Mouse (Mus musculus): ENCODE data around the gene Ccnb3. TPM values are rescaled to one million over a fixed set of nuclear protein-coding genes. Genes with fewer than 3 reads are reported as not detected.

The Ccnb3 gene
- total and polyA plus RNA-seq, 3 experiments = not detected

DNA sequence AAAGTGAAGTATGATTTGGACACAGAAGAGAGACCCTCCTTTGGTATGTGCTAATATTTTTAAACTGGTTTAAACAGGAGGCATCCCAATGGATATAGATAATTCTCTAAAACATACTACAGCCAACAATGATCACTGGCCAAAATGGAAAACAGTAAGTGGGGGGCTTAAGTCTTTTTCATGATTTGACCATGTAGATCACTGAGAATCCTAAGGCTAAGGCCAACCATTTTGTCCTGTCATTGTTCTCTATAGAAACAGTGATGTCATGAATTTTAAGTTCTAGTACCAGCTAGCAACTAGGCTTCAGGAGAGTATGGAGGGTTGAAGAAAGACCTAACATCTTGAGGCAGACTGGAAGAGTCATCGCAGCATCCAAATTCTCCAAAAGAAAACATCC lies 25.8 kb upstream of the Ccnb3 start, which contains the start of gene Akap4:
Gene Akap4, plus strand, starts transcription at position 301 of the 400 bp plus-strand sequence.
- in situ Hi-C loops (cut with MboI; ENCODE audit: low pct_ligation_motif_present, low pct_unique_long_range_greater_than_20kb, low sequenced_read_pairs) = no loop called here
- H3K36me3 ChIP-seq (replicated peaks in 1 of 2; ENCODE audit: control insufficient read depth in 1 of 2, insufficient read depth in 1 of 2, low read length in 1 of 2) = no peaks in the 10 kb centered on the region
- H3K27ac ChIP-seq (ENCODE audit: insufficient read depth, low read depth) = no peak within 1 kb of the TSS
- H3K27me3 ChIP-seq (replicated peaks) = no peaks in the 10 kb centered on the region
- H3K9me3 ChIP-seq (replicated peaks; ENCODE audit: low read length) = no peaks in the 10 kb centered on the region
- dilution Hi-C loops (cut with MboI; ENCODE audit: extremely low pct_ligation_motif_present, extremely low pct_unique_long_range_greater_than_20kb, low sequenced_read_pairs) = no loop called here
- H3K4me1 ChIP-seq (ENCODE audit: control insufficient read depth in 1 of 2, insufficient read depth in 2 of 2) = no peaks in the 10 kb centered on the region
- H3K79me2 ChIP-seq (replicated peaks; ENCODE audit: control insufficient read depth, extremely low read depth, insufficient read depth, poor library complexity, severe bottlenecking) = no peaks in the 10 kb centered on the region
- DNase-seq (ENCODE audit: extremely low read depth) = no peak
- no peak within 1 kb of the TSS for H3K4me3 ChIP-seq (replicated peaks in 1 of 3; ENCODE audit: low read depth in 2 of 3, low read length in 2 of 3, poor library complexity in 1 of 3)
- no peak within 1 kb of the TSS for H3K4me2 ChIP-seq (ENCODE audit: insufficient read depth, low read depth, poor library complexity, severe bottlenecking)
- TF ChIP-seq MAZ (IDR thresholded peaks at IDR 0.05; ENCODE audit: low read depth, low read length) (no peak), MEF2A (IDR thresholded peaks at IDR 0.05; ENCODE audit: borderline replicate concordance, low read depth, low read length) (no peak), USF2 (conservative IDR thresholded peaks at IDR 0.05; ENCODE audit: low read depth, low read length) (no peak), EP300 (IDR thresholded peaks at IDR 0.05; ENCODE audit: low read length) (no peak), MXI1 (IDR thresholded peaks at IDR 0.05; ENCODE audit: low read depth, low read length) (no peak), POLR2AphosphoS2 (IDR thresholded peaks at IDR 0.05; ENCODE audit: low read depth, low read length) (no peak), RAD21 (IDR thresholded peaks at IDR 0.05; ENCODE audit: low read depth, low read length) (no peak), ZC3H11A (IDR thresholded peaks at IDR 0.05; ENCODE audit: low read depth, low read length) (no peak), ZMIZ1 (IDR thresholded peaks at IDR 0.05; ENCODE audit: low read depth, low read length) (no peak), CTCF (conservative IDR thresholded peaks at IDR 0.05 in 1 of 2, IDR thresholded peaks at IDR 0.05 in 1 of 2; ENCODE audit: low read depth in 2 of 2, low read length in 2 of 2) (no peak), ETS1 (conservative IDR thresholded peaks at IDR 0.05; ENCODE audit: low read depth, low read length) (no peak), UBTF (IDR thresholded peaks at IDR 0.05; ENCODE audit: low read depth, low read length) (no peak), ZNF384 (IDR thresholded peaks at IDR 0.05; ENCODE audit: low read depth, low read length) (no peak), HCFC1 (IDR thresholded peaks at IDR 0.05; ENCODE audit: low read depth, low read length) (no peak), BHLHE40 (IDR thresholded peaks at IDR 0.05; ENCODE audit: low read depth, low read length) (no peak)
- H3K9ac ChIP-seq (ENCODE audit: insufficient read depth, low read depth) = no peak within 1 kb of the TSS

GRCm38 (mm10) chrX:7064109-7064508 lies 22.7 kb upstream of the Ccnb3 start:
- H3K4me1 ChIP-seq (ENCODE audit: control insufficient read depth in 1 of 2, insufficient read depth in 2 of 2) = no peaks in the 10 kb centered on the region
- dilution Hi-C loops (cut with MboI; ENCODE audit: extremely low pct_ligation_motif_present, extremely low pct_unique_long_range_greater_than_20kb, low sequenced_read_pairs) (no loop called here), in situ Hi-C loops (cut with MboI; ENCODE audit: low pct_ligation_motif_present, low pct_unique_long_range_greater_than_20kb, low sequenced_read_pairs) (no loop called here)
- no peaks in the 10 kb centered on the region for H3K79me2 ChIP-seq (replicated peaks; ENCODE audit: control insufficient read depth, extremely low read depth, insufficient read depth, poor library complexity, severe bottlenecking)
- no peak overlapping the region for H3K4me3 ChIP-seq (replicated peaks in 1 of 3; ENCODE audit: low read depth in 2 of 3, low read length in 2 of 3, poor library complexity in 1 of 3)
- no peaks in the 10 kb centered on the region for H3K9me3 ChIP-seq (replicated peaks; ENCODE audit: low read length)
- no peaks in the 10 kb centered on the region for H3K36me3 ChIP-seq (replicated peaks in 1 of 2; ENCODE audit: control insufficient read depth in 1 of 2, insufficient read depth in 1 of 2, low read length in 1 of 2)
- H3K27ac ChIP-seq (ENCODE audit: insufficient read depth, low read depth) = no peak overlapping the region
- H3K4me2 ChIP-seq (ENCODE audit: insufficient read depth, low read depth, poor library complexity, severe bottlenecking) = no peak overlapping the region
- DNase-seq (ENCODE audit: extremely low read depth) = no peak
- H3K27me3 ChIP-seq (replicated peaks) = no peaks in the 10 kb centered on the region
- TF ChIP-seq SMC3 (IDR thresholded peaks at IDR 0.05; ENCODE audit: low read depth, low read length) = no peak
- TF ChIP-seq MYC (IDR thresholded peaks at IDR 0.05; ENCODE audit: low read depth, low read length) = no peak
- peak; percentile 89 for TF ChIP-seq MAFK (IDR thresholded peaks at IDR 0.05; ENCODE audit: insufficient replicate concordance, low read length)
- TF ChIP-seq RAD21 (IDR thresholded peaks at IDR 0.05; ENCODE audit: low read depth, low read length) = no peak
- no peak for TF ChIP-seq ZC3H11A (IDR thresholded peaks at IDR 0.05; ENCODE audit: low read depth, low read length)
- no peak overlapping the region for H3K9ac ChIP-seq (ENCODE audit: insufficient read depth, low read depth)

Data from CH12.LX (cell line).